Mouse (Mus musculus): ENCODE results near the gene Trmu.

Trmu gene

DNA sequence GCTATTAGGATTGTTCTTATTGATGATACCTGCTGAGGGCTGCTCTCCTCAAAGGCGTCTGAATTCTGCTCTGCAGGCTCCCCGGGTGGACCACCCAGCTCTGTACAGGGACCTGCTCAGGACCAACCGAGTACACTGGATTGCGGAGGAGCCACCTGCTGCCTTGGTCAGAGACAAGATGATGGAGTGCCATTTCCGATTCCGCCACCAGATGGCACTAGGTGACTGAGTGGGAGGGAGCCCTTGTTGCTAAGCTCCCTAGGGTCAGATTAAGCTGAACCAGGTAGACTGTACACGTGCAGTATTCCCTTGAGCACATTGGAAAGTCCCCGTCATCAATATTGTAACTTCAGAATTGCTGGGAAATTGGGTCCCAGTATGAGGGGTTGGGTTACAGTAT, 17.2 kb downstream of the Trmu start:
- CTCF ChIA-PET: interaction anchor here (0.6 to 1.3 kb wide), 5 partner anchors 87 to 241 kb away, joined by 3 to 4 read pairs (median 3); no protein-coding TSS in a partner anchor

GRCm38 (mm10) chr15:85897113-85897512, 18.0 kb downstream of the Trmu start:
- CTCF ChIA-PET: no interaction called here

DNA sequence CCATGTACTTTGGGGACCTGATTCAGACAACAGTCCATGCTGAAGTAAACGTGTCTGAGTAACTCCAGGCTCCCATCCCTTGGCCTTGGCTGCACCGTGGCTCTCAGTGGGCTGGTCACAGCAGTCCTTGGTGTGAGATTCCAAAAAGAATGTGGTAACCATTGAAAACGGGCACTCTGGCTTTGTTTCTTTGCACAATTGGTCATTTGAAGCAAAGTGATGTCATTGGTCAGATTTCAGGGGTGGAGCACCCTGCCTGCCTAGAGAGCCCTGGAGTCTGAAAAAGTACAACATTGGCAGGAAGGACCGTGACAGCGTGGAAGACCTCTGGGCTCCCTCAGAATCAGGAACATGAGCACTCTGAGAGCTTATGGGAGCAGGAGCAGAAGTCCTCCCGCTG, 20.3 kb downstream of the Trmu start:
- CTCF ChIA-PET: interaction anchor here (0.8 kb wide), 1 partner anchor 14 kb away, joined by 4 read pairs; no protein-coding TSS in a partner anchor

DNA sequence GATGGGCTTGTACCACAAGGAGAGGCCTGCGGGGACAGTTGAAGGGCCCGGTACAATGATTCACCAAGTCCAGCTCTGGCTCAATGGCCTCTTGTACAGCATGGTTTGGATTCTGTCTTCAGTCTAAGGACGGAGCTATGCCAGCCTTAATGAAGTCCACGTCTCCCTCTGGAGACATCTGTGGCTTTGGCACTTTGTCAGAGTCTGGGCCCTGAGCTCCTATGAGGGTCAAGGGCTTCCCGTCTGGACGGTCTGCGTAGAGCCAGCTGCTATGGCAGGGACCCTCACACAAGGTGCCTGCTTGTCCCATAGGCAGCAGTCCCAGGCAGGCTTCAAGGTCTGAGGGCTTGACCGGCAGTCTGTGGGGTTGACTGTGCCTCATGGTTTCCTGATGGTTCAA, 21.2 kb downstream of the Trmu start:
- CTCF ChIA-PET: no interaction called here

- CTCF ChIA-PET: no interaction called here
These were observed 21.7 kb downstream of the Trmu start for GRCm38 (mm10) chr15:85900801-85901200.

GRCm38 (mm10) chr15:85902505-85902904, 23.4 kb downstream of the Trmu start:
- CTCF ChIA-PET: no interaction called here

DNA sequence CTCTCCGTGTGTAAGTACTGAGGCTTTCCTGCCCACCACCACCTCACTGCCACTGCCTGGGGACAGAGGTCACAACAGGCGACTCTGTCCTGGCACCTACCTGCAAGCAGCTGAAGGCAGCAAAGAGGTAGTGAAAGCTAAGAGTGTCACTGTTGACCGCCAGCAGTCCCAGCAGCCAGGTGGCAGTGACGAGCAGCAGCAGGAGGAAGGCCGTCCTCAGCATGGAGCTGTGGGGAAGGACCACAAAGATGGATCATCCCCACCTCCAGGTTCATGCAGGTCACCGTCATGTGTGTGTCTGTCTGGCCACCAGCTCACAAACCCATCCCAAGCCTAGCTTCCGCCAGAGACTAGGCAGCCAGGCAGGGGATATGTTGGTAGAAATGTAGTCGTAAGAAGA, 24.7 kb downstream of the Trmu start:
- CTCF ChIA-PET: no interaction called here

- CTCF ChIA-PET: no interaction called here
These were observed 29.8 kb downstream of the Trmu start for GRCm38 (mm10) chr15:85908660-85909491.

DNA sequence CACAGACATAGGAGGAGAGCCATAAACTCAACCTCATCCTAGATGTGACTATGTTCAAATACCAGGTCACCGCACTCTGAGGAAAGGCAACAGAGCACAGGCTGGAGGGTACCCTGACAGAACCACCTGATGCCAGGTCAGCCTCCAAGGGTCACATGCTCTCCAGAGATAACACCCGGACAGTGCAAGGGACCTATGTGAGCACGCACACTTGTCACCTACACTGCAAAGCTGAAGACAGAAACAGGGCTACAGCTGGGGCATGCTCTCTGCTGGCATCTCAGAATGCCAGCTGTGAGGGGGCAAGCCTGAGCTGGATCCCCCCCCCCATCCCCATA, 30.3 kb downstream of the Trmu start:
- CTCF ChIA-PET: no interaction called here

- CTCF ChIA-PET: no interaction called here
These were observed 30.8 kb downstream of the Trmu start for GRCm38 (mm10) chr15:85909931-85910330.

GRCm38 (mm10) chr15:85913605-85914004, 34.5 kb downstream of the Trmu start:
- CTCF ChIA-PET: interaction anchor here (0.5 to 0.7 kb wide), 4 partner anchors 15 to 274 kb away, joined by 3 to 6 read pairs (median 4); no protein-coding TSS in a partner anchor

DNA sequence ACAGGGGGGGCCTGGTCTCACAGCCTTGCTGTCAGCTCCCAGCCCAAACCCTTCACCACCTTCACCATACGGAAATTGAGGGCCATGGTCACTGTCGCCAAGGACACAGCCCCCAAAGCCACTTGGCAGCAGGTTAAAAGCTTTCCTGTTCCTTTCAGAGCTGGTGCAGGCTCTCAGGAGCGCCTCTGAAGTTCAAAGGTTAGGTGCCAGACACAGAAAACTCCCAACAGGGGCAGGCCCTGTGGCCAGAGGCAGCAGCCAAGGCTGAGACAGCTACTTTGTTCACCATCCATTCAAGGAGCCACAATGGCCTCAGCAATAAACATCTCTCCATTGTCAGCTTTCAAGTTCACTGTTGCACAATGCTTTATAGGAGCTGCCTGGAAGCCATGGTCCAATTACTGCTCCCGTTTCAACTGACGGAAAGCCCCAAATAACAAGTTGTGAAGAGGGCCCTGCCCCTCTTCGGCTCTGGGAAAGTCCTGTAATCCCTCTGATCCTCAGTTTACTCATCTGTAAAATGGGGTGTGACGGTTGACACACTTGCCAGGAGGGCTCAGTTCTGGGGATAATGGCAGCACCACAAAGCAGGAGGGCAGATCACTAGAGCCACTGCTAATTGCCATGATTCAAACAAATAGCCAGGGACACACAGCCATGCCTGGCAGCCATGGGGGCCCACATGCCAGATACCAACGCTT, 40.2 kb downstream of the Trmu start:
- CTCF ChIA-PET: interaction anchor here (0.6 kb wide), 1 partner anchor 119 kb away, joined by 6 read pairs; no protein-coding TSS in a partner anchor

- CTCF ChIA-PET: no interaction called here
These were observed 40.8 kb downstream of the Trmu start for GRCm38 (mm10) chr15:85919892-85920248.

DNA sequence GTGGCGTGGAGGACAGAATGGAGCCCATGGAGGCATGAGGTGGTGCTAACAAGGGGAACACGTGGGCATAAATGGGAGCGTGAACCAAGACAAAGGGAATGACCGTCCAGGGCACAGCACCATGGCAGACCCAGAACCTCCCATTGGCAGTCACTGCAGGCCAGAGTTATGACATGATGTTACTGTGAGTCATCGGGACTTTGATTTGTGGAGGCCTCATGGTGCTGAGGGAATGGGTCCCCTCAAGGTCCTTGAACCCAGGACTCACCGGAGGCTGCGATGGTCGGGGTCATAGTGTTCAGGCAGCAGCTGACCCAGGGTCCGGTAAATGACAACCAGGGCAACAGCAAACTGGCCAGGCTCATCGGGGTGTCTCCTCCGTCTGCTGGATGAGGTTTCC, 42.7 kb downstream of the Trmu start:
- CTCF ChIA-PET: no interaction called here

GRCm38 (mm10) chr15:85928161-85928560, 49.0 kb downstream of the Trmu start:
- CTCF ChIA-PET: no interaction called here

DNA sequence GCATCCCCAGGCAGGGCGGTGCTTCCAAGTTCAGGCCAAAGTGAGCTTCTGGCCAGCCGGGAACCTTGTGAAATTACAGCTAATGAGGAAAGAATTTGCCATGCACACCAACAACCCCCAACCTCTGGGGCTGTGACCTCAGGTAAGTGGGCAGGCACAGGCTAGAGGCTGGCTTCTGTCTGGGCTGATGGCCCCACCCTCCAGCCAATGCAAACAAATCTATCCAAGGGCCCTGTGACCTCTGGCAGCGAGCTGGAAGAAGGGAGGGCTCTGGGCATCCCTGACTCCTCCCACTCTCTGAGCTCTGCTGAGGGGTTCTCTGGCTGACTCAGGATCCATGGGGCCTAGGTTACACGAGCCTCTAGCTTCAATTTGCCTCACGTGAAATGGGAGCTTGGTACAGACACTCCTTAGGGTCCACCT, 56.5 kb downstream of the Trmu start:
- CTCF ChIA-PET: interaction anchor here (1.0 kb wide), 1 partner anchor 21 kb away, joined by 3 read pairs; no protein-coding TSS in a partner anchor
